Mouse (Mus musculus) liver (tissue): ENCODE results near the gene Vti1a.

Source experiments
- DNase-seq: peaks from one replicate; pipeline ENCODE4 v3.0.0-alpha.2; 2020; ENCODE audit warnings: mixed read lengths

Gene Vti1a

DNA sequence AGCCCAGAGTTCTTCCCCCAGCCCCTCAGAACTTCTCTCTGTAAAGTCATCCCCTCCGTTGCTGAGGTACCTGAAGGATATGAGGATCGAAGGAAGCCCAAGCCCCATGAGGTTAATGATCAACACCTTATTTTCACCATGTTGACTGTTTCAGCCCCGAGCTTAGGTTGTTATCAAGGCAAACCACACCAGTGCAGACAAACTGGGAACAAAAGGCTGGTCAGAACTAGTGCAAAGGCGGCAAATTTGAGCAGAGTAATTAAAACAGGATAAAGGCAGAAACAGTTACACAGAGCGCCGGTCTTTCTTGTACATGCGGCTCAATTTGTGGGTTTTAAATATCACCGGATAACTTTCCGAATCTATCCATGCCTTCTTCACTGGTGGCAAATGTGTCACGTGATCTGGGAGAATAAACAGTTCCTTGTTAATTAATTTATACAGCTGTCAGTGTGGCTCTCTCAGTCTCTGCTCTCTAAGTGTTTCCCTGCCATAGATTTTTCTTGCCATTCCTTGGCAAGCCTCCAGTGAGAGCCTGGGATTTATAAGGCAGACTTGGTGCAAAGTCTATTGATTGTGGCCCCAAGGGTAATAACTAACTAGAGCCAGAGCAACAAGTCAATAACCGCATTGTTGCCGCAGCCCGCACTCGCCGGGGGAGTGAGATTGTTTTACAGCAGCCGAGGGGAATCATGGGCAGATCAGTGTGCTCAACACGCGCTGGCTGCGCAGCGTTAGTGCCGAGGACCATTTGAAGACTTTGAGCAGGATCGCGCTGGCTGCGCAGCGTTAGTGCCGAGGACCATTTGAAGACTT lies 277.0 kb downstream of the Vti1a start:
- DNase-seq = peak; percentile 38

DNA sequence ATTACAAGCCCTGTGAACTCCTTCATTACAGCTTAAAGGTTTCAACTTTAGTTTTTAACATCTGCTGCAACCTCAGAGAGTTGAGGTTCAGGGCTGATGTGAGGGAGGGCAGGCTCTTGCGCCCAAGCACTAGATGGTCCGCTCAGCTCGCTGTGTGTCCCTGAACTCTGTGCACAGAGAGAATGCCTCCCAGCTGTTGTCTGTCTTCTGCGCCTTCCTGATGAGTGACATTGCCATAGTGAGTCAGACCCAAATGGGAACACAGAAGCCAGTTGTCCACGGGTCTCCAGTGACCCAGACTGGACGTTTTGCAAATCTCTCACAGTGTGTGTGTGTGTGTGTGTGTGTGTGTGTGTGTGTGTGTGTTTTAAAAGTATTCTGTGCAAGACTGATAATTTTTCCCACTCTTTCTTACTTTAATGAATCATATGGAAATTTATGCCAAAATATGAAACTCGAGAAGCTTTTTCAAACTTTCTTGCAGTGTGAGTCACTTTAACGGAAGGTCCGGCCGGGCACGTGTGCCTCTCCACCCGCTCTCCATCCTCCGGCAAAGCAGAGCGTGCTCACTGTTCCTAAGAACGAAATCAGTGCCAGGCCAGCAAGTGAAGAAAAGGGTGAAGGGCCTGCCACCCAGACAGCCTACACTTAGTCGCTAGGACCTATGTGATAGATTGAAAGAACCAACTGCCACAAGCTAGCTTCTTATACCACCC lies 277.8 kb downstream of the Vti1a start:
- no peak for DNase-seq

DNA sequence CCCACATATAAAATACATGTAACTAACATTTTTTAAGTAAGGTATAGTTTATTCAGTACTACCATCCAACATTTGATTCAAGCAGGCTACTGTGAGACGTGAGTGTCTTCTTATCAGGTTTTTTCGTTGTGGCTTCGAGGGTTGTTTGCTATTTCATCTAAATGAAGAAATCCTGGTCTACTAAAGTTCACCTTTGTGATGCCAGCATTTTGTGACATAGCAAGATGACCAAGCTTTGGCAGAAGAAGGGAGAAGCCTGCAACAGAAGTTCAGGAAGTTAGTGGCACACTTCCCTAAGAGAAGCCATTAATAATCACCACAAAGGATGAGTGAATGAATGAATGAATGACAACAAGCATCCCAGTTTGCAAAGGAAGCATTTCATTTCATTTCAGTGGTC lies 278.4 kb downstream of the Vti1a start:
- no peak for DNase-seq

DNA sequence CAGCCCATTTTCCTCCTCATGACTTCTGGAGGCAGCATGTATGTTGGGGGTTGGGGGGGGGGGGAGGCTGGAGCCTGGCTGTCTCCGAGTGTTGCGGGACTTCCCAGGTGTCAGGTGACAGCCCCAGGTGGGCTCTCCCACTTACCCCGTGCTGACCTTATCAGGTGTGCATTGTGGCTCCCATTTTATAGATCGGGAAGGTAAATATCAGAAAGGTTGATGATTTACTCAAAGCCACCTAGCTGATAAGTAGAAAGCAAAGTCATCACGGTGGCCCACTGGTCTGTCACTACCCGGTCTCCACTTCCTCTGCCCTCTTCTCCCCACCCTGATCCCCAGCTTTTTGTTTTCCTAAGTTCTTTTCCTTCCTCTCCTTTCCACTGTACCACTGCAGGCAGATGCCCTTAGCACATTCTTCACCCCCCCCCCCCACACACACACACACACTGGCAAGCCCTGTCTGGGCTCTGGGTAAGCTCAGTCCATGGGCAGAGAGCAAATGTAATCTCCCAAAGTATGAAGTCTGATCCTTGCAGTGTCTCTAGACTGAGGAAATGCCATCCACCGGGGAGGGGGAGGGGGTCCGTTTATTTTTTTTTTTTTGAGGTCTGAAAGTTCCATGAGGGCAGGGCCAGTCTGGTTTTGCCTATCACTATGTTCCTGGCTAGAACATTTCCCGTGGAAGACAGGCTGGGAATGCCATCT lies 280.0 kb downstream of the Vti1a start:
- DNase-seq = peak; percentile 34

DNA sequence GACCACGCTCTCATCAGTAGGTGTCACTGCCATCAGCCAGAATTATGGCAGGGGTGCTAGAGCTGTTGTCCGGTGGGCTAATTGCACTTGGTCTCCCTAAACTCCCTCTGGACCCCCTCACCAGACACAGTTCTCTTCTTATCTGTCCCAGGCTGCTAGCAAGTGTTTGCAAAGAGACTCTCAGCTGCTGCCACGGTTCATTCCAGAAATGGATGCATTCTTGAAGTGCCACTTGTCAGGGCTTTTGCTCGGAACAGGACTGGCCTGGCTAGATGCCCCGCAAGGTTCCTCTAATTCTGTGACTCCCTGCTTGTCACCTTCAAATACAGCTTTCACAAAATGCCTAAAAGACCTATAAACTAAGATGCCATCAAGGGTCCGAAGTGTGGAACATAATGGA lies 280.7 kb downstream of the Vti1a start:
- no peak for DNase-seq

DNA sequence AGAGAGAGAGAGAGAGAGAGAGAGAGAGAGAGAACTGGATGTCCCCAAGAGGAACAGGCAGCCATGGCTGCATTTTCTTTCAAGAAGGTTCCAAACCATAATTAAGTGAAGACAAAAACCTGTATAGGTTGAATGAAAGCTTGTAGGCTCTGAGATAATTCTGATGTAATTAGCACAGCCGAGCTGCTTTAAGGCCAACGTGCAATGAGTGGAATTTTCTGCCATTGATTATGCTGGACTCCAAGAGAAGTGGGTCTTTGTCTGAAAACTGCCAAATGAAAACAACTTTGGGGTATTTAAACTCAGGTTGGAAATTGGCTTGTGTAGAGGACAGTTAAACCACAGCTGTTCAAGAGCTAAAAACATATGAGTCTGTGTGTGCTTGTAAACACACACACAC lies 281.2 kb downstream of the Vti1a start:
- no peak for DNase-seq

DNA sequence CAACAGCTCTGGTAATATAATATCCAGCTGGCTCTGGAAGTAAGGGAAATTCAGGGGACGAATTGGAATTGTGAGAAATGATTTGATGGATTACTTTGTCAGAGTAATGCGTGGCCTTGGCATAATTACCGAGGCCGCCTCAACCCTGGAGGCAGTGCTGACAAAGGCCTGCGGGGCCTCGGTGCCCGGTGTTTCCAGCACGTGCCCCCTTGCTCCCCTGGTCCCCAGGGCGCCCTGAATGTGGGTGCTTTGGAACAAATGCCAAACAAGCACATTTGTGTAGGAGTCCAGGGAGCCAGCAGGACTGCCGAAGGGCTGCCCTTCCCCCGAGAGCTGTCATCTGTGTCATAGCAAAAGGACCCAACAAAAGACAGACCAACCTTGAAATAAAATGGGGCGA lies 281.9 kb downstream of the Vti1a start:
- DNase-seq = no peak

DNA sequence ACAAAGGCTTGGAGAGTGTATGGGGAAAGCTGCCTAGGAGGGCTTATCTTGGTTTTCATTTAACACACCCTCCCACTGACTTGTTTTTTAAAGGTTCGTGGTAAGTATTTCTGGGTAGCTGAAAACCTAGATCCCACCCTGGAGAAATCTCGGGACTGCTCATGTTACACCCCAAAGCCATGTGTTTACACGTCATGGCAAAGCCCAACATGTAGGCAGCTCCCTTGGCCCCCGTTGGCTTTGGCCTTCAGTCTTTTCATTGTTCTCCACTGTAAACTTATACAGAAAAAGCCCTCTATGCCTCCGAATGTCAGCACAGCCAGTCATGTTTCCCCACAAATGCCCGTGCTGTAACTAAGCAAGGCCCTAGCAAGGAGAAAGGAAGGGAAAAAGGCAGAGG lies 283.0 kb downstream of the Vti1a start:
- DNase-seq = no peak

DNA sequence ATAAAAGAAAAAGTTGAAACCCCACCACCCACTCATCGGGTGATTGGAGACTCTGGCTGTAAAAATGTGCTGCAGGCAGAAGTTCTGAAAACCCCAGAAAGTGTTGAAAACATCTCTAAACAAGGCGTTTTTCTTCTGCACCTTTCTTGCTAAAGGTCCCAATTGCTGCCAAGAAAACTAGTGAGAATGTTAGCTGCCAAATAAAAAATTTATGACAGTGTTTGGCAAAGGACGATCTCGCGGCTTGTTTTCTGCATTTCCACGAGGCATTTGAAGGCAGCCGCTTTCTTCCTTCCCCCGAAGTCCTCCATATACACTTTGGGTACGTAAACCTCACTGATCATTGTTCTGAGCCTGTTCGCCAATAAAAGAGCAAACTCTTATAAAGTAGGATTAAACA lies 291.6 kb downstream of the Vti1a start:
- DNase-seq = no peak

DNA sequence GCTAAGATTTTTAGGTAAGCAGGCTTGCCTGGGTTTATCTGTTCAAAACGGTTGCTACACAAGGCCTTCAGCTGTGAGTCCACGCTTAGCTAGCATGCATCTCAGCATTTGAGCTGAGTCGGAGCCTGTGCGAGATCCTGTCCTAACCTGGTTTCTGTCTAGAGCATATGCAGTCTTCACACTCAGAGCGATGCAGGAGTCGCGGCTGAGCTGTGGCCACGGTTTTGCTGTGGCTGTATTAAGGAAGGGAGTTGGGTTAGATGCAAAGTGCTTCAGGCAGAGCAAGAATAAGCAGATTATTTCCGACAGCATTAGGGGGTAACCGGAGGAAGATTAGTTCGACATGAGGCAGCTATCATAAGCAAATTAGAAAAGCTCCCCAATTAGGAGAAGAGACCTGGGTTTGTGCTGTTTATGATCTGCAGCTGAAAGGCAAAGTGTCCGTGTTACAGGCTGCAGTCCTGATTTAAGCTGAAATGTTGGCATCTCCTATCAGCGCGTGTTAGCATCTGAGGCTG lies 292.8 kb downstream of the Vti1a start:
- DNase-seq = no peak

DNA sequence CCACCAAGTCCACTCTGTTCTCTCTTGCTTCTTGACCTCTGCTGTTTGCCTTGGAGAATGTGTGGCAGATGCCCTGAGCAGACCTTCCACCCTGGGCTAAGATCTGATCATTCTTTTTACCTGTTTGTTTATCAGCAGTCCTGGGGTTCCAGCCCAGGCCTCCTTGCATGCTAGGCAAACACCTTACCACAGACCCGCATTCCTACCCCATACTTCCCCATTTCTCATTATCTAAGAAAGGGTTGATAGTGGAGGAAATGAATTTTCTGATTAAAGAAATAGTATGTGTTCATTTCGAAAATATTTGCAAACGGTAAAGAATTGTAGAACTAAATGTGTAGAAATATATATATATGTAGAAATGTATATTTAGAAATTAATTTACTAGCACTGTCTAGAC lies 293.7 kb downstream of the Vti1a start:
- DNase-seq = no peak

DNA sequence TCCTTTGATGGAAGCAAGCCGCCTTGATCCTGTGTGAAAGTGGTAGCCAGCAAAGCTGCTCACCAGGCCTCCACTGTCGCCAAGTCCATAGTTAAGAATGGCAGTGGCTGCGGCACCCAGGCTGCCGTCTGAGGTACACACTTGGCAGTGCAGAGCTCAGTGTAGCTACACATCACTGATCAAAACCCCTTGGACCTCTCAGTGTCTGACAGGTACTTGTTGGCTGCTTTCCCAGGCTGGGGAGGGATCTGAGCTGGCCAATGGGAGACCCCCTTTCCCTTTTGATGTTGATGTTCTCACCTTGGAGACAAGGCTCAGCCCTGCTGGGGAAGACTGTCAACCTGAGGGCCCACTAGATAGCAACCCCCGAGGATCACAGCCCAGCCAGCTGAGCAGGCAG lies 299.6 kb downstream of the Vti1a start:
- DNase-seq = no peak

DNA sequence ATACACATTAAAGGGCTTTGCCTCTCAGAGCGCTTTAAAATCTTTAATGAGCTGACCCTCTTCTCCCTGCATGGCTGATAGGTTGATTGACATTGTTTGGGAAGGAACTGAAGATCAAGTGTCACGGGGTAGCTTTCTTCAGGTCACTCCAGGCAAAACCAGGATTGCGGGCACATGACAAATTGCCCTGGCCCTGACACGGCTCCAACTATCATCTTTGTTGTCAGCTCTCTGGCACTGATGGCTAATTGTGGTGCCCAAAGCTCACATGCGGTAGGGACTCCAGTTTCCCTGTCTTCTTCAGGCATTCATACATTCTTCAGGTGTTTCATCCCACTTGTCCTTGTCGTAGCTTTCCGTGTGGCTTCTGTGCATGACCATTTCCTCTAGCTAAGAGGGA lies 300.2 kb downstream of the Vti1a start:
- DNase-seq = no peak

DNA sequence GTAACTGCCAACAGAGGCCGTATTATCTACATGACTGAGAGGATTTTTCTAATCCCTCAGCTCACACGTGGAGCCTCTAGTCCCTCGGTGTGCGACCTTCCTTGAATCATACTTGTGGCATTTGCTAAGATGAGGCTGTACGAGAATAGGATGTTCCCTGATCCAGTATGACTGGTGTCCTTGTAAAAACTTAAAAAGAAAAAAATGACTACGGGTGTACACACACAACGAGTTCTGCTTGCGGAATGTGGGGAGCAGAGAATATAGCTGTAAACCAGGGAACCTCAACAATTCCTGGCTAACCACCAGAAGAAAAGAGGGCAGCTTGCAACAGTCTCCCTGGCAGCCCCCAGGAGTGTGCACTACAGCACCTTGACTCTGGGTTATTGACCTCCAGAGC lies 300.8 kb downstream of the Vti1a start:
- DNase-seq = no peak

DNA sequence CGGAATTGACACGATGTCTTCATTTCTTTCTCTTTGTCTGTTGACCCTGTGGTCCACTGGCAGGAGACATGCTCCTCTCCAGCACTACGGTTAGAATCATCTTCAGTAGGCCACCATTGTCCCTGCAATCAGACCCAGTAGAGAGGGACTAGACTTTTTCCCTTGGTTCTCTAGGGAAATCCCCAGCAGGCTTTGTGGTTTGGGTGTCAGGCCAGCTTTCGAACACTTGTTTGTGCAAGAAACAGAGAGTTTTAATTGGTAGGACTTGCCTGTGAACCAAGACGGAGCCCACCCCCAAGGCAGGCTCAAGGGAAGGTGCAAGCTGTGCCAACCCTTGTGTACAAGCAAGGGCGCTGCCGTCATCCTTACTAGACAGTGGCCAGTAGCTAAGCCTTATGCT lies 302.5 kb downstream of the Vti1a start:
- no peak for DNase-seq

DNA sequence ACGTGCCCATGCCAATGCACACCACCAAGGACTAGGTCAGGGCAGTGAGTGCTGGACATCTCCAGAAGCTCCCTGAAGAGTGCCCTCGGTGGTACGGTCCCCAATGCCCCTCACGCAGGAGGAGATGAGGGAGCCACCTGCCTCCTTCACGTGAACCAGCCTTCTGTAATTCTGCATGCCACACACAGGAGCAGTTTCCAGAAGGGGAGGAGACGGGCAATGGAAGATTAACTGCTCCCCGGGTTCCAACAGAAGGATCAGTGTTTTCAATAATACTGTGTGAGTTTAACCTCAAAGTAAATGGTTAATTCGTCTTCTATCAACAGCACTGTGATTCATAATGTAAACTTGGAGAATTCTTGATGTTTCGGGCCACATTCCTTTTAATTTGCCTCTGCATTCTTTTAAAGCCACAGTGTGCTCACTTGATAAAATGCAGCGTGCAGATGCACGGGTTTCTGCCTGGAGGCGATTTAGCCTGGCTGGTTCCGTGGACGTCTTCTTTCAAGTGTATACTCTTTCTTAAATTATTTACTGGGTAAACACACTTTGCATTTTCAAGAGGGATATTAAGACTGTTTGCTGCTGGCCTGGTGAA lies 304.4 kb downstream of the Vti1a start:
- DNase-seq = no peak

DNA sequence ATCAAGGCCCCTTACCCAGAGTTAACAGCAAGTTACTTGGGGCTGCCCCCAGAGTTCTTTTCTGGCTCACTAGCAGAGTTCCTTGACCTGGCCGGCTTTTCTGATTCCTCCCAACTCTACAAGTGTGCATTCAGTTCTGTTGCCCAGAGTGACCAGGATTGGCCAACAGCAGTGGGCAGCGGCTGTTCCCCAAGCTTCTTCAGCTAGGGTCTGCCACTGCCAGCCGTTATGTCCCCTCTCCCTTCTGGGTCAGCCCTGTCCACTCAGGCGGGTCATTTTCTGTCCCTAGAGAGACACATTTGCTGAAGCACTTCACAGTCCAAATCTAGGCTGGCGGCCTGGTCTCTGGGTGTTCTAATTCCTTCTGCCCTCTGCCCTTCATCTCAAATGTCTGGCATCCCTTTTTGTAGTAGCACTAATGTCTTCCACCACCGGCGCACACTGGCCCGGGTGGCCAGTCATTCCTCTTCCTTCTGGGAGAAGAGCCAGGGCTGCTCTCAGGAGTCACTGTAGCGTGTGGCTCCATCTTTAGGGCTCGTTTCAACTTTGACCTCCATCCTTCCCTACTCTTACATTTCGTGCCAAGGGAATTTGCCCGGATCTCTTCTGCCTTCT lies 305.0 kb downstream of the Vti1a start:
- no peak for DNase-seq

DNA sequence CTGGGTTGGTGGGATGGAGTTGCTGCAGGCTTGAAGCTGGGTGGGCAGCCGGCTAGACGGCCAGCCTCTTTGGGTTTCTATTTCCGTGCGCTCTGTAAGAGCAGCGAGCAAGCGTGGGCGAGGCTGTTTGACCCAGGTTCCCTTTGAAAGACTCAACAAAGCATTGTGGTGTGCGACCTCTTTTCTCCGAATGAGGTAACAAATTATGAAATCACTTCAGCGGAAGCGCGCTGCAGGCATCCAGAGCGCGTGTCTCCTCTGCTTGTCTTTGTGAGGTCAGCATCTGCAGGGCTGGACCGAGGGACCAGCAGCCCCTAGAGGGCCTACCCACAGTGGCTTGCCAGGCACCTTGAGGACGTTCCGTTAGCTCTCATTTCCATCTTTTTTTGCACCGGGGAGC lies 306.7 kb downstream of the Vti1a start:
- no peak for DNase-seq

DNA sequence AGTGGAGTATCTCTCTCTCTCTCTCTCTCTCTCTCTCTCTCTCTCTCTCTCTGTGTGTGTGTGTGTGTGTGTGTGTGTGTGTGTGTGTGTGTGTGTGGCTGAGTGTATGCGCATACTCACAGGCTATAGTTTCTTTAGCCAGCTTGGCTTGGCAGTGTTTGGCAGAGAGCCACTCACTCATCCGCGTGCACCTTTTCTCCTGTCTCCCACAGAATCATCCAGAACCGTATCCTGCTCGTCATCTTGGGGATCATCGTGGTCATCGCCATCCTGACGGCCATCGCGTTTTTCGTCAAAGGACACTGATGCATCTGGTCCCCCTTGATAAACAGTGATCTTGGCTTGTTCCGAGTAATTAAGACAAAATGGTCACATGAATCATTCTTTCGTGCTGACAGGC lies 307.5 kb downstream of the Vti1a start:
- DNase-seq = no peak

DNA sequence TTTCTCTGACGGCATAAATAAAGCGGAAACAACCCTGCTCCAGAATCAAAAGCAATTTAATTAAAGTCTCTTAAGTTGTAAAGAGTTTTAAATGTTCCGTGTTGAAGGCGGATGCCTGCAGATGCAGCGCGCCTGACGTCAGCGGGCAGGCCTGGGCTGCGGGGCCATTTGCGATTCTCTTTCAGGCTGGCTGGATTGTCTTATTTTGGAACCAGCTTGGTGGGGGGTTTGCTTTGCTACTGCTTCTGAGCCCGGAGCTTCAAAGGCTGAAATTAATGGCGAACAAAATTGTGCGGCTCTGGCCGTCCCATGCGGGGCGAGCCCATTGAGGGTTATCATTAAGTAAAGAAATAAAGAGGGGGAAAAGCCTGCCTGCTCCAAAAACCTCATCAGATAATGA lies 310.4 kb downstream of the Vti1a start:
- no peak for DNase-seq

DNA sequence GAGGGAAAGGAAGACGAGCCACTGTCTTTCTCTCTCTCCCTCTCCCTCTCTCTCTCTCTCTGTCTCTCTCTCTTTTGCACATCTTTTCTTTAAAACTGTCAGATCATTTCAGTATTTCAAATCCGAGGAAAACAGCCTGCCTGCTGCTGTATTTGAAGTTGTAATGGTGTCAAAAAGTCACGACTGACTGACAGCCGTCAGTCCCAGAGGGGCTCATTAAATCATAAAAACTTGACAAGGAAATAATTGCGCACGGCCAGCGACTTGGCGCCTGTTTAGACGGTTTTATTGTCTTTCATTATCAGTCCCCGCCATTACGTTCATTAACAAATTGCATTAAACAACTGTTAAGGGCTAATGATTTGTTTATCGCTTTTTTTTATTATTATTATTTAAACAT lies 310.9 kb downstream of the Vti1a start:
- DNase-seq = no peak

DNA sequence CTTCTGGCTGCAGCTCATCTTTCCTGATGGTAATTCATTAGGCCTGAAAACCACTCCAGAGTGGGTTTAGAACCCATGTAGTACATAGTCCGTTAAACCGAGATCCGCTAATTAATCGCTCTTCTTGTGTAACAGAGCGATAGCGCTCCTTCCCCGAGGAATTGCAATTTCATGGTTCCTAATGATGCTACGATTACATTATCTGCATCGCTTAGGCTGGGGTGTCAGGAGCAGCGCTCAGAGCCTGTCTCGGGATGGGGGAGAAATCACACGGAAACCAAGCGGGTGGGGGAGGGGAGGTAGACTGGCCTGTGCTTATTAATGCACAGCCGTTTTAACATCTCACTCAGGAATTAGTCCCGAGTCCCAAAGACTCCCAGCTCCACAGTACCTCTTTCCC lies 319.4 kb downstream of the Vti1a start:
- no peak for DNase-seq

DNA sequence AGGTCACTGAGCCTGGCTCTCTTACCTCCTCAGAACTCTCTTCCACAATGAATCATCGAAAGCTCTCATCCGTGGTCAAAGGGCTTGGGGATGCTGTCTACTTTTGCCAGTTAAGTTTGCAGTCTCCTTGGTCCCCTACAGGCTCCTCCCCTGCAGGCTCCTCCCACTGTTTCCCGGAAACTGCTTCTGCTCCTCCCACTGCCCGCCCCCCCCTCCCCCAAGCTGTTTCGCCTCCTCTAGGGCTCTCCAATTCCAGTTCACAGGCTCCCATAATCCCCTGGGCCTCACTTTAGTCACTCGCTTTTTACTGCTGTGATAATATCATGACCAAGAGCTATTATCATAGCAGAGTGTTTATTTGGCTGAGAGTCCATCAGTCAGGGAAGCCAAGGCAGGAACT lies 324.2 kb downstream of the Vti1a start:
- DNase-seq = no peak
